Mouse (Mus musculus) liver, postnatal 0 days (tissue): ENCODE data around the gene Nav3.

ENCODE experiments used
- CTCF ChIP-seq: sonication (generic); IDR thresholded peaks from 2 replicates; pipeline ENCODE4 v1.5.1; 2016; ENCODE audit warnings: antibody characterized with exemption, low read depth
- EP300 ChIP-seq: IDR thresholded peaks from 2 replicates; pipeline ENCODE4 v1.6.1; 2016; ENCODE audit warnings: antibody characterized with exemption, low read depth, mild to moderate bottlenecking

- TF ChIP-seq CTCF (no peak), EP300 (no peak)
Measured at GRCm38 (mm10) chr10:110160894-110161293, 295.1 kb downstream of the Nav3 start.
